Mouse (Mus musculus): ENCODE measurements around the gene Mrm1.
A peak's percentile ranks its signal among the peaks of the same experiment; 100 is the strongest.

Mrm1 gene

DNA sequence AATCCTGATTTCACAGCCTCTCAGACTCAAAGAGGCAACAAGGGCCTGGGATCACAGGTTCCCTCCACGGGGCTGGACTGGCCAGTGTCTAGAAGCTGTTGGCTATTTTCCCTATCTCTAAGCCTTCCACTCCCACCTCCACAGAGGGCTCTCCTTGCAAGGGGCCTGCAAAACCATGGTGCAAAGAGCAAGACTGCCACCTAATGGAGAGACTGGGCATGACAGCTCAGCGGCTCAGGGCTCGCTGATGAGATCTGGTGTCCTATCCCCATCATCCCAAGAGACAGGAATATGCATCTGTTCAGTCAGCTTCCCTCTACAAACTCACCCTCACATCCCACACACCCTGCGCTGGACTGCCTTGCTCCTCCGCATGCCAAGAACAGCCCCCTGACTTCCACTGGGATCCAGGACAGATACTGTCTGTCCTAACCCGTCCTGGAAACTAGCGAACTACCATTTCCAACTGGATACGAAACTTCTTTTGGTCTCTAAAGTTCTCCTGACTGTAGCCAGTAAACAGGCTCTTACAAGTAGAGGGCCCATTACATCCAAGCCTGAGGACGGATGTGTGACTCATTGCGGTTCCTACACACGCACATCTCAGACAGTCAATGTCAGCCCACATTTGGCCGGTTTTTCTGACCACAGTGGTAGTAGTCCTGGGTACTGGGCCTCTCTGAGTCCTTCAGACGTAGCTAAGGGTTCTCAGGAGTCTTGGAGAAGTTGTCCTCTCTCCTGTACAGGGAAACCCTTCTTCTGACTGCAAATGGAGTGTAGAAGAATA, 5.4 kb downstream of the Mrm1 start:
- peak; percentile 77 for DNase-seq (ENCODE audit: low read depth, low spot score)

DNA sequence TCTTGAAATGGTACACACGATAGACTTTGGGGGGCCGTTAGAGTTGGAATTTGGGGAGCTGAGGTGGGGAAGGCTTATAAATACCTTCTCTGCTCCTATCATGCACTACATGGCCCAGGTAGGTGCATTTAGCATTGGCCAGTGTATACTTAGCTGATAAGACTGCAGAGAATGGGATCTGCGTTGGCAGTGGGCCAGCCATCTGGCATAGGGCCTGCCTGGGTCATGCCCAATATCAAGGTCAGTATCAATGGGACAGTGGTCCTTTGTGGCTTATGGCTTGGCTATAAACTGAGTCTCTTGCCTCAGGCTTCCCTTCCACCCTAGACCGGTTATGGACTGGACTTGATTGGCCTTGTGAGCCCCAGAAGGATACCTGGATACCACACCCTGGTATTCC, 14.9 kb downstream of the Mrm1 start:
- no peak for DNase-seq (ENCODE audit: low read depth, low spot score)

DNA sequence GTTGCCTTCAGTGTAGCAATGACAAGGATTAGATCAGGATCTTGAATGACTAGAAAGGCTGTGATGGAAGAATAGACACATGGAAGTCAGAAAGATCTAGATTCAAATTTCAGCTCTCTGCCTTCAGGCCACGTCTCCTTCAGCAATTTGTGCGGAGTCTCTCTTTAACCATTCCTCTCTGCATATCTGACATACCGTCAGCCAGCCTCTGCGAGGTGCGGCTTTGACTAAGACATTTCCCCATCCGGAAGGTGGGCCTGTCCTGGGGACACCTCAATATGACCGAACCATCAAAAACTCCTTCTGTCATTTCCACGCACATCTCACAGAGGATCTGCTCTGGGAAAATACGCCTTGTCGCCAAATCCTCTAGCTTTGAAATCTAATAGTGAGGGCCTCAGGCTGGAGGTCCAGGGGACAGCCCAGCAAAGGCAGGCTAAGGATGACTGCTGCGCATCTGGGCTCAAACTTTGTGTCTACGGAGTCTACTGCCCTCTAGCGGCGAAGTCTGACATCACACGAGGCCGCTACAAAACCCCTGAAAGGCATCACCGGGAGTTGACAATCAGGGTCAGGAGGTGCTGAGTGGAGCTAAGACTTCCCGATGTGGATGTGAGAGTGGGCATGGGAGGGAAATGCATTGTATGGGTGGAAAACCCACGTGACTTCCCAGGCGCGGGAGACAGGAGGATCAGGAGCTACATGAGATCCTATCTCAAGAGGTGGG, 21.5 kb downstream of the Mrm1 start:
- peak; percentile 78 for DNase-seq (ENCODE audit: low read depth, low spot score)

GRCm38 (mm10) chr11:84797026-84797425, 22.3 kb downstream of the Mrm1 start:
- DNase-seq (ENCODE audit: low read depth, low spot score) = peak; percentile 18

- DNase-seq (ENCODE audit: low read depth, low spot score) = peak; percentile 67
These were observed 24.7 kb downstream of the Mrm1 start for GRCm38 (mm10) chr11:84794496-84795113.

GRCm38 (mm10) chr11:84793545-84793944, 25.8 kb downstream of the Mrm1 start:
- DNase-seq (ENCODE audit: low read depth, low spot score) = no peak

GRCm38 (mm10) chr11:84790383-84790782, 28.9 kb downstream of the Mrm1 start:
- DNase-seq (ENCODE audit: low read depth, low spot score) = peak; percentile 14

DNA sequence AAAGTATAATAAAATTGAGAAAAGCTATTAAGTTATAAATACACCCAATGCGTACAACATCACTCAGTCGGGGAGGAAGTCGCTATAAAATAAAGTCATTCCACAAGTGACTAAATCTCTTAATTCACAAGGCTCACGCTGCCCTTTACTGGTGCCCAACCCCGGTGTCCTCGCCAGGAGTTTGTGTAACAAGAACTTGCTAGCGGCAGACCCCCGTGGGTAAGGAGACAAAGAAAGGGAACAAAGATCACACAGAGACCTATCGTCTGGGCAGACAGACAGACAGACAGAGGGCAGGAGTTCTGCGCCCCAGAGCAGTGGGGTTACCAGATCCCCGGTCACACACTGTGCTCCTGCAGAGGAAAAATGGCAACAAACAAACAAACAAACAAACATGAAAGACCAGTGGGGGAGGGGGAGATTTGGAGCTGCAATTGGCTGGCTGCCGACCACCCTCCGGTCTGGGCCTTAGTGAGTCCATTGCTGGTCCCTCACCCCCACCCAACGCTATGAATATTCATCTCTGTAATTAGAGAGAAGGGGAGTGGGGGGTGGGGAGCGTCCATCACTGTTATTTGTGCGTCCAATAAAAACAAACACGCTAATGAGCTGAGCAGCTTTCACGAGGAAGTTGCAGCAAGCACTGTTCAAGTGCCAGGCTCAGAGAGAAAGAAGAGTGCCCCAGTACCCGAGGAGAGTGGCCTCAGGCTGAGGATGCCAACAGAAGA, 39.0 kb downstream of the Mrm1 start:
- DNase-seq (ENCODE audit: low read depth, low spot score) = no peak

GRCm38 (mm10) chr11:84775560-84775959, 43.8 kb downstream of the Mrm1 start:
- no peak for DNase-seq (ENCODE audit: low read depth, low spot score)

GRCm38 (mm10) chr11:84774870-84775514, 44.3 kb downstream of the Mrm1 start:
- no peak for DNase-seq (ENCODE audit: low read depth, low spot score)

GRCm38 (mm10) chr11:84767898-84768297, 51.4 kb downstream of the Mrm1 start:
- DNase-seq (ENCODE audit: low read depth, low spot score) = no peak

GRCm38 (mm10) chr11:84765125-84765524, 54.2 kb downstream of the Mrm1 start:
- no peak for DNase-seq (ENCODE audit: low read depth, low spot score)

GRCm38 (mm10) chr11:84764527-84764961, 54.8 kb downstream of the Mrm1 start:
- no peak for DNase-seq (ENCODE audit: low read depth, low spot score)

- no peak for DNase-seq (ENCODE audit: low read depth, low spot score)
These were observed 55.2 kb downstream of the Mrm1 start for GRCm38 (mm10) chr11:84764116-84764515.

Measured in R1 (cell line).